Mouse (Mus musculus) small intestine, adult 2 months (tissue): ENCODE results near the gene Rbms2.

Source experiments
- CTCF ChIP-seq: fragments of 200-500 bp; IDR thresholded peaks from 2 replicates; pipeline ENCODE4 v1.5.1; 2012; ENCODE audit warnings: low read depth, mild to moderate bottlenecking, control low read depth, inconsistent platforms, low read length, moderate library complexity, mixed read lengths; ENCODE audit not compliant: insufficient replicate concordance, insufficient read length; ENCODE audit errors: extremely low read depth
- POLR2A ChIP-seq: fragments of 200-500 bp; IDR thresholded peaks from 2 replicates; pipeline ENCODE4 v1.6.1; 2012; ENCODE audit warnings: low read depth, mild to moderate bottlenecking, control low read depth, inconsistent platforms, low read length, moderate library complexity

GRCm38 (mm10) chr10:128127497-128127896 lies 52.6 kb downstream of the Rbms2 start:
- no peak for TF ChIP-seq CTCF
- no peak for TF ChIP-seq POLR2A
